Mouse (Mus musculus): ENCODE data around the gene Gm6993.
A peak's percentile ranks its signal among the peaks of the same experiment; 100 is the strongest.

DNA sequence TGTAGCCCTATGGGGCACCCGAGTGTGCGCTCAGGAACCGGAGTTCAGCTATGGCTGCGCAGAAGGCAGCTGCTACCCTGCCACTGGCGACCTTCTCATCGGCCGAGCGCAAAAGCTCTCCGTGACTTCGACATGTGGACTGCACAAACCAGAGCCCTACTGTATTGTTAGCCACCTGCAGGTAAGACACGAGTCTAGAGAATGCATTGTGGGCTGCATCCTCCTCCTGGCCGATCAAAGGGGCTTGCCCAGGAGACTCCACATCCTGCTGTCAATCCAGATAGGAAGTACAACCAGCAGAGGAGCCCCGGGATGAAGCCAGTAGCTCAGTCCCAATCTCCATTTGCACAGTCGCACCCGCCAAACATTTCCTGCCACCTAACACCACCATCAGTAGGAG is 26.1 kb downstream of the Gm6993 start:
- TF ChIP-seq EP300 (optimal IDR thresholded peaks at IDR 0.05) (no peak), CTCF (IDR thresholded peaks at IDR 0.05; ENCODE audit: low read depth) (0 out of 2 replicates have a peak, but pooled peaks have one; percentile 3)
